Comparison of ENCODE assay signal across 8 mouse cellular contexts in the genomic region with DNA sequence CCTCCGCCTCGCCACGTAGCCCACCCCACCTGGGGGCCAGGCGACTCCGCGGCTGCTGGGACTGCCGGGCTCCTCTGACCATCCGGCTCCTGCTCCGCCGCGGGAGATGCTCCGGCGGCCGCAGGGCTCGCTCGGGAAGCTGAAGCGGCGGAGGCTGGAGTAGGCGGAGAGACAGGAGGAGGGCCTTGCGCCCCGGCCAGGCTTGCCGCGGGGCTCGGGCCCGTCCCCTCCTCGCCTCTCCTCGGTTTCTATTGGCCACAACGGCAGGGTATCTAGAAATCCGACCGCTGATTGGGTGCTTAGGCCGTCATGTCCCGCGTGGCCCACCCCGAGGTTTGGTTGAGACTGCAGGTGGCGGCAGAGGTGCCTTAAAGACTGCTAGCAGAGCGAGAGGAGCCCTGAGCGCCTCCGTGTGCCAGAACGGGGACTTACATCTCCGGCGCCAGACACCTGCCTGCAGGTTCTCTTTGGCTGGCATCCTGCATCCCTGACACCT. TPM values are rescaled to one million over a fixed set of nuclear protein-coding genes. Genes with fewer than 3 reads are reported as not detected.
DNase-seq lines count a peak whose midpoint lies in the region; ATAC-seq and TF ChIP-seq lines count a peak whose summit lies in the region.

TSS of gene Scai (minus strand) at position 174 of the 496 bp plus-strand sequence.

- peaks cover 9% of the 10 kb centered on the region; the same call in 1 of the 2 replicates for H3K36me3 ChIP-seq in E14TG2a.4 (ENCODE audit: insufficient read depth, low read length)
- H3K36me3 ChIP-seq in forebrain, embryonic 12.5 days (replicated peaks) = peaks cover 7% of the 10 kb centered on the region
- H3K36me3 ChIP-seq in heart, postnatal 0 days (replicated peaks; ENCODE audit: control insufficient read depth, insufficient read depth, low read length) = peaks cover 5% of the 10 kb centered on the region; the same call in 1 of the 2 replicates
- H3K36me3 ChIP-seq in liver, embryonic 16.5 days (ENCODE audit: control insufficient read depth, insufficient read depth) = no peaks in the 10 kb centered on the region
- H3K36me3 ChIP-seq in neural tube, embryonic 13.5 days = peaks cover 9% of the 10 kb centered on the region; the same call in 1 of the 2 replicates
- H3K36me3 ChIP-seq in testis, adult 2 months (ENCODE audit: control insufficient read depth, insufficient read depth, low read length) = no peaks in the 10 kb centered on the region

- H3K27ac ChIP-seq in forebrain, embryonic 12.5 days = peak within 1 kb of the TSS; percentile 99
- peak within 1 kb of the TSS; percentile 84 for H3K27ac ChIP-seq in heart, postnatal 0 days (ENCODE audit: low read depth)
- peak within 1 kb of the TSS; percentile 69 for H3K27ac ChIP-seq in liver, embryonic 16.5 days (ENCODE audit: low read length)
- peak within 1 kb of the TSS; percentile 98 for H3K27ac ChIP-seq in neural tube, embryonic 13.5 days (replicated peaks)
- peak within 1 kb of the TSS; percentile 82 for H3K27ac ChIP-seq in testis, adult 2 months (ENCODE audit: control insufficient read depth, insufficient read depth, low read depth, low read length)

- ATAC-seq in forebrain, embryonic 12.5 days (ENCODE audit: low FRiP score) = peak; percentile 100
- peak; percentile 100 for ATAC-seq in heart, postnatal 0 days (ENCODE audit: insufficient read depth, low read depth)
- peak; percentile 100 for ATAC-seq in liver, embryonic 16.5 days (ENCODE audit: low read depth)
- ATAC-seq in neural tube, embryonic 13.5 days (ENCODE audit: low read depth) = peak; percentile 100

- whole genome bisulfite sequencing in forebrain, embryonic 12.5 days = 0% methylated on average over 41 of the region's 41 CpGs
- under 1% methylated on average over 41 of the region's 41 CpGs for WGBS in heart, postnatal 0 days
- under 1% methylated on average over 41 of the region's 41 CpGs for WGBS in liver, embryonic 16.5 days (ENCODE audit: insufficient replicate concordance)
- under 1% methylated on average over 41 of the region's 41 CpGs for WGBS in neural tube, embryonic 13.5 days

- no peak; the same call in 1 of the 2 replicates for TF ChIP-seq EP300 in heart, postnatal 0 days (IDR thresholded peaks at IDR 0.05; ENCODE audit: low read depth)

- H3K4me2 ChIP-seq in forebrain, embryonic 12.5 days = peak within 1 kb of the TSS; percentile 75
- peak within 1 kb of the TSS; percentile 89 for H3K4me2 ChIP-seq in heart, postnatal 0 days (ENCODE audit: low read depth, low read length)
- H3K4me2 ChIP-seq in liver, embryonic 16.5 days (ENCODE audit: low read depth, low read length) = peak within 1 kb of the TSS; percentile 95
- H3K4me2 ChIP-seq in neural tube, embryonic 13.5 days = peak within 1 kb of the TSS; percentile 68

- peak; percentile 61; the same call in 1 of the 2 replicates for TF ChIP-seq POLR2A in testis, adult 2 months (IDR thresholded peaks at IDR 0.05; ENCODE audit: control insufficient read depth, low read depth, low read length)

- no peaks in the 10 kb centered on the region for H3K27me3 ChIP-seq in E14TG2a.4 (ENCODE audit: insufficient read depth, low read length)
- no peaks in the 10 kb centered on the region for H3K27me3 ChIP-seq in forebrain, embryonic 12.5 days
- H3K27me3 ChIP-seq in heart, postnatal 0 days (ENCODE audit: control insufficient read depth, insufficient read depth, low read length) = no peaks in the 10 kb centered on the region
- no peaks in the 10 kb centered on the region for H3K27me3 ChIP-seq in liver, embryonic 16.5 days (ENCODE audit: control insufficient read depth, insufficient read depth, low read depth, low read length)
- no peaks in the 10 kb centered on the region for H3K27me3 ChIP-seq in neural tube, embryonic 13.5 days
- H3K27me3 ChIP-seq in testis, adult 2 months (ENCODE audit: control insufficient read depth, insufficient read depth, low read length) = no peaks in the 10 kb centered on the region

- peak; percentile 55 for TF ChIP-seq CTCF in E14TG2a.4 (conservative IDR thresholded peaks at IDR 0.05; ENCODE audit: low read length)
- peak; percentile 89 for TF ChIP-seq CTCF in heart, postnatal 0 days (IDR thresholded peaks at IDR 0.05; ENCODE audit: low read depth)
- TF ChIP-seq CTCF in testis, adult 2 months (IDR thresholded peaks at IDR 0.05; ENCODE audit: control insufficient read depth, insufficient read depth, insufficient replicate concordance, low read depth, low read length) = peak; percentile 70; the same call in 1 of the 2 replicates

- H3K9ac ChIP-seq in forebrain, embryonic 12.5 days = peak within 1 kb of the TSS; percentile 92
- H3K9ac ChIP-seq in heart, postnatal 0 days (replicated peaks; ENCODE audit: low read depth, low read length) = peak within 1 kb of the TSS; percentile 69
- peak within 1 kb of the TSS; percentile 94 for H3K9ac ChIP-seq in liver, embryonic 16.5 days (ENCODE audit: low read depth, low read length)
- H3K9ac ChIP-seq in neural tube, embryonic 13.5 days = peak within 1 kb of the TSS; percentile 93

- DNase-seq in c-Kit-positive CD71-positive TER-119-positive erythroid progenitor cells, embryonic 14.5 days (ENCODE audit: low spot score) = peak; percentile 98
- DNase-seq in heart, postnatal 0 days (ENCODE audit: low spot score) = peak; percentile 99
- peak; percentile 97 to 99 for DNase-seq in kidney, postnatal 4 days

- H3K4me3 ChIP-seq in E14TG2a.4 (replicated peaks; ENCODE audit: low read length) = peak within 1 kb of the TSS; percentile 99
- peak within 1 kb of the TSS; percentile 90 for H3K4me3 ChIP-seq in forebrain, embryonic 12.5 days (replicated peaks)
- peak within 1 kb of the TSS; percentile 87 for H3K4me3 ChIP-seq in heart, postnatal 0 days (ENCODE audit: low read depth, low read length)
- peak within 1 kb of the TSS; percentile 99 for H3K4me3 ChIP-seq in liver, embryonic 16.5 days (ENCODE audit: low read depth, low read length)
- peak within 1 kb of the TSS; percentile 74 for H3K4me3 ChIP-seq in neural tube, embryonic 13.5 days
- peak within 1 kb of the TSS; percentile 85 for H3K4me3 ChIP-seq in testis, adult 2 months (ENCODE audit: control insufficient read depth, low read depth, low read length)

- H3K9me3 ChIP-seq in E14TG2a.4 (ENCODE audit: low read length) = no peaks in the 10 kb centered on the region
- H3K9me3 ChIP-seq in forebrain, embryonic 12.5 days = no peaks in the 10 kb centered on the region
- no peaks in the 10 kb centered on the region for H3K9me3 ChIP-seq in heart, postnatal 0 days (replicated peaks; ENCODE audit: control insufficient read depth, low read length)
- H3K9me3 ChIP-seq in liver, embryonic 16.5 days (replicated peaks; ENCODE audit: control insufficient read depth, low read length) = no peaks in the 10 kb centered on the region
- H3K9me3 ChIP-seq in neural tube, embryonic 13.5 days = no peaks in the 10 kb centered on the region

- H3K4me1 ChIP-seq in E14TG2a.4 (replicated peaks; ENCODE audit: low read depth, low read length) = peaks cover 19% of the 10 kb centered on the region
- peaks cover 24% of the 10 kb centered on the region for H3K4me1 ChIP-seq in forebrain, embryonic 12.5 days
- peaks cover 6% of the 10 kb centered on the region; the same call in 1 of the 2 replicates for H3K4me1 ChIP-seq in heart, postnatal 0 days (ENCODE audit: control insufficient read depth, insufficient read depth)
- H3K4me1 ChIP-seq in liver, embryonic 16.5 days (ENCODE audit: control insufficient read depth, low read depth, low read length) = peaks cover 10% of the 10 kb centered on the region
- peaks cover 20% of the 10 kb centered on the region for H3K4me1 ChIP-seq in neural tube, embryonic 13.5 days (replicated peaks)
- peaks cover 5% of the 10 kb centered on the region for H3K4me1 ChIP-seq in testis, adult 2 months (ENCODE audit: control insufficient read depth, insufficient read depth, low read length)

RNA-seq across cellular contexts. Expression of gene Scai, which starts in this region (rescaled TPM):
- polyA plus RNA-seq in forebrain, embryonic 12.5 days (2016; fragmentation: Nextera tagmentation; extraction: Ambion mirVana) = 14.3 and 18.1 TPM in 2 replicates
- total RNA-seq in heart, postnatal 0 days (2014; rRNA removed; ENCODE audit: low replicate concordance) = 8.3 and 19.1 TPM in 2 replicates
- 2.5 and 2.7 TPM in 2 replicates for polyA plus RNA-seq in heart, postnatal 0 days (2015; fragmentation: Nextera tagmentation; extraction: Ambion mirVana)
- 1.0 and 1.4 TPM in 2 replicates for polyA plus RNA-seq in liver, embryonic 16.5 days (2015; fragmentation: Nextera tagmentation; extraction: Ambion mirVana)
- polyA plus RNA-seq in neural tube, embryonic 13.5 days (2015; fragmentation: Nextera tagmentation; extraction: Ambion mirVana) = 15.9 and 16.1 TPM in 2 replicates
- polyA plus RNA-seq in testis, adult 2 months (2012; rRNA removed) = 4.7 and 6.0 TPM in 2 replicates

Comparison
In these comparisons a context has a peak if more than half of its experiments do, and no peak if none do; other contexts are left out.
1. Peak in every context shown above with its lines: DNase-seq, ATAC-seq, H3K4me3 ChIP-seq and H3K27ac ChIP-seq.